In genomic region chr7:127228615-127229303, GRCm38 (mm10) we compare ENCODE assay signal across 7 mouse cellular contexts. TPM values are rescaled to one million over a fixed set of nuclear protein-coding genes. Genes with fewer than 3 reads are reported as not detected.
DNase-seq lines count a peak whose midpoint lies in the region; TF ChIP-seq lines count a peak whose summit lies in the region.

No protein-coding gene starts in this region.

- no peak overlapping the region for H3K4me3 ChIP-seq in small intestine, adult 2 months (ENCODE audit: low read depth, low read length)

- peak; percentile 81 to 91 for DNase-seq in CD8-positive naive resting alpha-beta T cell, adult 2 months (ENCODE audit: low read depth in 2 of 2, low spot score in 2 of 2)
- peak; percentile 69 for DNase-seq in Muller cell, postnatal 12 days (ENCODE audit: inconsistent ontology term)
- peak; percentile 92 to 94 for DNase-seq in cerebellum, postnatal 10 days
- DNase-seq in gastrocnemius, postnatal 25 days: peak; percentile 72
- DNase-seq in layer of hippocampus, postnatal 10 days (ENCODE audit: low spot score in 2 of 2): peak; percentile 87 to 88
- DNase-seq in lung, postnatal 4 days: peak; percentile 77 to 88

- peak; percentile 74 for TF ChIP-seq CTCF in small intestine, adult 2 months (IDR thresholded peaks at IDR 0.05; ENCODE audit: extremely low read depth, insufficient read length, insufficient replicate concordance, low read depth, low read length)

- WGBS in small intestine, adult 2 months: 51% methylated on average over 4 of the region's 4 CpGs

- H3K27me3 ChIP-seq in small intestine, adult 2 months (ENCODE audit: control insufficient read depth, insufficient read depth, low read length): no peaks in the 10 kb centered on the region

- no peaks in the 10 kb centered on the region for H3K36me3 ChIP-seq in small intestine, adult 2 months (ENCODE audit: control insufficient read depth, insufficient read depth, low read length)

- H3K27ac ChIP-seq in small intestine, adult 2 months (ENCODE audit: insufficient read depth, low read depth, low read length): no peak overlapping the region

- TF ChIP-seq POLR2A in small intestine, adult 2 months (IDR thresholded peaks at IDR 0.05; ENCODE audit: low read depth, low read length): no peak

- H3K4me1 ChIP-seq in small intestine, adult 2 months (ENCODE audit: control insufficient read depth, insufficient read depth, insufficient read length, low read length): peaks cover 7% of the 10 kb centered on the region; the same call in 1 of the 2 replicates

RNA-seq across cellular contexts. Expression of gene Zfp553, which starts 4.1 kb away (rescaled TPM):
- total RNA-seq in gastrocnemius, postnatal 25 days (2021): 1 to 10 TPM; 4.0 to 4.2 TPM
- total RNA-seq in layer of hippocampus, postnatal 10 days (2021): 10 to 100 TPM; 19.3 to 19.6 TPM
- polyA plus RNA-seq in small intestine, adult 2 months (2012; rRNA removed): 4.9 and 8.1 TPM in 2 replicates

RNA-seq across cellular contexts. Expression of gene Sept1, which starts 4.2 kb away (rescaled TPM):
- 1 to 10 TPM; 1.5 to 1.7 TPM for total RNA-seq in gastrocnemius, postnatal 25 days (2021)
- total RNA-seq in layer of hippocampus, postnatal 10 days (2021): 1 to 10 TPM; 5.5 to 5.9 TPM
- polyA plus RNA-seq in small intestine, adult 2 months (2012; rRNA removed): 14.3 and 34.1 TPM in 2 replicates

RNA-seq across cellular contexts. Expression of gene Zfp771, which starts 15.3 kb away (rescaled TPM):
- 10 to 100 TPM; 15.8 to 16.8 TPM for total RNA-seq in gastrocnemius, postnatal 25 days (2021)
- 10 to 100 TPM; 56.7 to 67.0 TPM for total RNA-seq in layer of hippocampus, postnatal 10 days (2021)
- polyA plus RNA-seq in small intestine, adult 2 months (2012; rRNA removed): 100.0 and 118 TPM in 2 replicates

RNA-seq across cellular contexts. Expression of gene Mylpf, which starts 20.1 kb away (rescaled TPM):
- total RNA-seq in gastrocnemius, postnatal 25 days (2021): over 10,000 TPM; 49,123 to 49,891 TPM
- total RNA-seq in layer of hippocampus, postnatal 10 days (2021): 1 to 10 TPM; 1.3 to 3.3 TPM
- polyA plus RNA-seq in small intestine, adult 2 months (2012; rRNA removed): 0.74 and 1.3 TPM in 2 replicates

RNA-seq across cellular contexts. Expression of gene Tbc1d10b, which starts 20.5 kb away (rescaled TPM):
- total RNA-seq in gastrocnemius, postnatal 25 days (2021): 10 to 100 TPM; 32.8 to 34.1 TPM
- total RNA-seq in layer of hippocampus, postnatal 10 days (2021): 10 to 100 TPM; 84.6 to 95.4 TPM
- polyA plus RNA-seq in small intestine, adult 2 months (2012; rRNA removed): 17.5 and 44.1 TPM in 2 replicates
